Mouse (Mus musculus) MEL (cell line): ENCODE measurements around the gene Amz2. TPM values are rescaled to one million over a fixed set of nuclear protein-coding genes. Genes with fewer than 3 reads are reported as not detected.

Experiments used
- DNase-seq: peaks from one replicate; pipeline ENCODE4 v3.0.0; 2011; ENCODE audit warnings: low read depth, low spot score
- H3K27ac ChIP-seq: 2 replicates; pipeline ENCODE4 v1.5.1; 2012; ENCODE audit warnings: low read depth, mild to moderate bottlenecking, control low read depth, low read length, moderate library complexity; ENCODE audit not compliant: control insufficient read depth
- H3K27me3 ChIP-seq, 2 experiments: fragments of 150-350 bp in 1 of 2; sonication (generic) in 1 of 2; 2 replicates each; pipeline ENCODE4 v1.6.1; 2012; ENCODE audit warnings: low read length in 2 of 2, mild to moderate bottlenecking in 2 of 2, improper control_type of control experiment in 1 of 2, moderate library complexity in 1 of 2; ENCODE audit not compliant: insufficient read depth in 2 of 2, control insufficient read depth in 1 of 2
- H3K36me3 ChIP-seq, 2 experiments: 2 replicates each; pipeline ENCODE4 v1.6.1; 2012 to 2014; ENCODE audit warnings: low read length in 2 of 2, improper control_type of control experiment in 1 of 2, inconsistent platforms in 1 of 2, mild to moderate bottlenecking in 1 of 2; ENCODE audit not compliant: insufficient read depth in 2 of 2, control insufficient read depth in 1 of 2
- H3K4me1 ChIP-seq, 2 experiments: fragments of 150-350 bp in 1 of 2; sonication (generic) in 1 of 2; 2 replicates each; pipeline ENCODE4 v1.6.1; 2012; ENCODE audit warnings: low read length in 2 of 2, improper control_type of control experiment in 1 of 2, mild to moderate bottlenecking in 1 of 2; ENCODE audit not compliant: insufficient read depth in 2 of 2, control insufficient read depth in 1 of 2
- H3K4me3 ChIP-seq, 2 experiments: fragments of 150-350 bp in 1 of 2; sonication (generic) in 1 of 2; 2 replicates each; pipeline ENCODE4 v1.5.1; 2012; ENCODE audit warnings: low read depth in 2 of 2, low read length in 2 of 2, mild to moderate bottlenecking in 2 of 2, moderate library complexity in 2 of 2, control low read depth in 1 of 2, improper control_type of control experiment in 1 of 2; ENCODE audit not compliant: control insufficient read depth in 1 of 2, insufficient read depth in 1 of 2
- H3K79me2 ChIP-seq: 2 replicates; pipeline ENCODE4 v1.6.1; 2012; ENCODE audit warnings: mild to moderate bottlenecking, low read length, moderate library complexity; ENCODE audit not compliant: control insufficient read depth, poor library complexity, insufficient read depth
- H3K9ac ChIP-seq: 2 replicates; pipeline ENCODE4 v1.6.1; 2012; ENCODE audit warnings: low read depth, mild to moderate bottlenecking, control low read depth, low read length, moderate library complexity; ENCODE audit not compliant: control insufficient read depth, poor library complexity, severe bottlenecking
- H3K9me3 ChIP-seq: fragments of 150-350 bp; sonication (generic); replicated peaks from 2 replicates; pipeline ENCODE4 v1.6.1; 2012; ENCODE audit warnings: mild to moderate bottlenecking, low read length, improper control_type of control experiment, moderate library complexity; ENCODE audit not compliant: insufficient read depth
- E2F4 ChIP-seq: IDR thresholded peaks from 2 replicates; pipeline ENCODE4 v1.6.1; 2011; ENCODE audit warnings: low read depth, low read length, improper control_type of control experiment, borderline replicate concordance
- EP300 ChIP-seq, 2 experiments: IDR thresholded peaks; 2 replicates each; pipeline ENCODE4 v1.6.1; 2011; ENCODE audit warnings: improper control_type of control experiment in 2 of 2, low read length in 2 of 2, low read depth in 1 of 2, mild to moderate bottlenecking in 1 of 2
- ETS1 ChIP-seq: IDR thresholded peaks from 2 replicates; pipeline ENCODE4 v1.6.1; 2012; ENCODE audit warnings: low read depth, mild to moderate bottlenecking, inconsistent platforms, low read length, improper control_type of control experiment, moderate library complexity
- GABPA ChIP-seq: IDR thresholded peaks from 2 replicates; pipeline ENCODE4 v1.6.1; 2012; ENCODE audit warnings: low read depth, mild to moderate bottlenecking, inconsistent platforms, low read length, improper control_type of control experiment, moderate library complexity
- GATA1 ChIP-seq: IDR thresholded peaks from 2 replicates; pipeline ENCODE4 v1.6.1; 2011; ENCODE audit warnings: low read depth, low read length, improper control_type of control experiment
- HCFC1 ChIP-seq: IDR thresholded peaks from 2 replicates; pipeline ENCODE4 v1.6.1; 2012; ENCODE audit warnings: low read depth, mild to moderate bottlenecking, inconsistent platforms, low read length, improper control_type of control experiment, moderate library complexity
- JUND ChIP-seq: IDR thresholded peaks from 2 replicates; pipeline ENCODE4 v1.6.1; 2011; ENCODE audit warnings: low read depth, mild to moderate bottlenecking, improper control_type of control experiment, low read length
- KAT2A ChIP-seq: conservative IDR thresholded peaks from 2 replicates; pipeline ENCODE4 v1.6.1; 2012; ENCODE audit warnings: low read depth, low read length, improper control_type of control experiment, inconsistent platforms
- MAX ChIP-seq: IDR thresholded peaks from 2 replicates; pipeline ENCODE4 v1.6.1; 2011; ENCODE audit warnings: low read length, improper control_type of control experiment
- MAZ ChIP-seq: IDR thresholded peaks from 2 replicates; pipeline ENCODE4 v1.6.1; 2012; ENCODE audit warnings: low read depth, mild to moderate bottlenecking, inconsistent platforms, low read length, improper control_type of control experiment
- MEF2A ChIP-seq: IDR thresholded peaks from 2 replicates; pipeline ENCODE4 v1.6.1; 2014; ENCODE audit warnings: low read depth, mild to moderate bottlenecking, inconsistent platforms, low read length, improper control_type of control experiment; ENCODE audit not compliant: poor library complexity, insufficient replicate concordance, severe bottlenecking; ENCODE audit errors: extremely low read depth
- MXI1 ChIP-seq: IDR thresholded peaks from 2 replicates; pipeline ENCODE4 v1.6.1; 2011; ENCODE audit warnings: mild to moderate bottlenecking, low read depth, low read length, improper control_type of control experiment
- MYB ChIP-seq: IDR thresholded peaks from 2 replicates; pipeline ENCODE4 v1.6.1; 2011; ENCODE audit warnings: mild to moderate bottlenecking, low read depth, low read length, improper control_type of control experiment
- MYC ChIP-seq: IDR thresholded peaks from 2 replicates; pipeline ENCODE4 v1.6.1; 2011; ENCODE audit warnings: low read depth, mild to moderate bottlenecking, low read length, improper control_type of control experiment, moderate library complexity
- NRF1 ChIP-seq: IDR thresholded peaks from 2 replicates; pipeline ENCODE4 v1.6.1; 2014; ENCODE audit warnings: low read depth, mild to moderate bottlenecking, inconsistent platforms, low read length, improper control_type of control experiment, moderate library complexity; ENCODE audit not compliant: poor library complexity, insufficient read depth, severe bottlenecking
- POLR2AphosphoS5 ChIP-seq: IDR thresholded peaks from 2 replicates; pipeline ENCODE4 v1.6.1; 2012; ENCODE audit warnings: low read depth, borderline replicate concordance, mild to moderate bottlenecking, inconsistent platforms, low read length, moderate library complexity, mixed read lengths
- RAD21 ChIP-seq: IDR thresholded peaks from 2 replicates; pipeline ENCODE4 v1.6.1; 2011; ENCODE audit warnings: mild to moderate bottlenecking, low read depth, low read length, improper control_type of control experiment
- SIN3A ChIP-seq: IDR thresholded peaks from 2 replicates; pipeline ENCODE4 v1.6.1; 2012; ENCODE audit warnings: low read length, improper control_type of control experiment, inconsistent platforms
- SMC3 ChIP-seq: IDR thresholded peaks from 2 replicates; pipeline ENCODE4 v1.6.1; 2011; ENCODE audit warnings: low read depth, low read length, improper control_type of control experiment
- TBP ChIP-seq: IDR thresholded peaks from 2 replicates; pipeline ENCODE4 v1.8.0; 2011; ENCODE audit warnings: low read depth, low read length, improper control_type of control experiment
- TCF12 ChIP-seq: IDR thresholded peaks from 2 replicates; pipeline ENCODE4 v1.6.1; 2014; ENCODE audit warnings: low read depth, mild to moderate bottlenecking, inconsistent platforms, low read length, improper control_type of control experiment, moderate library complexity
- UBTF ChIP-seq: IDR thresholded peaks from 2 replicates; pipeline ENCODE4 v1.6.1; 2012; ENCODE audit warnings: low read depth, mild to moderate bottlenecking, inconsistent platforms, low read length, improper control_type of control experiment, moderate library complexity, borderline replicate concordance; ENCODE audit not compliant: insufficient read depth
- USF1 ChIP-seq: IDR thresholded peaks from 2 replicates; pipeline ENCODE4 v1.6.1; 2014; ENCODE audit warnings: low read depth, mild to moderate bottlenecking, inconsistent platforms, low read length, improper control_type of control experiment, moderate library complexity
- ZC3H11A ChIP-seq: IDR thresholded peaks from 2 replicates; pipeline ENCODE4 v1.6.1; 2012; ENCODE audit warnings: low read depth, mild to moderate bottlenecking, inconsistent platforms, low read length, improper control_type of control experiment
- ZMIZ1 ChIP-seq: IDR thresholded peaks from 2 replicates; pipeline ENCODE4 v1.6.1; 2012; ENCODE audit warnings: low read depth, mild to moderate bottlenecking, inconsistent platforms, low read length, improper control_type of control experiment, moderate library complexity
- ZNF384 ChIP-seq: IDR thresholded peaks from 2 replicates; pipeline ENCODE4 v1.6.1; 2012; ENCODE audit warnings: low read depth, mild to moderate bottlenecking, inconsistent platforms, low read length, improper control_type of control experiment
- polyA plus RNA-seq, 2 experiments: library from polyadenylated mRNA; stranded (reverse) in 1 of 2; unstranded in 1 of 2; fragments of >175 nt in 1 of 2; fragments of >200 nt in 1 of 2; gene quantifications; 2 replicates each; pipeline versions ENCODE4 v1.2.1 to v1.2.4; 2012; ENCODE audit warnings: low replicate concordance in 2 of 2, low read depth in 1 of 2; ENCODE audit not compliant: insufficient read length in 2 of 2, insufficient read depth in 1 of 2, missing spikeins in 1 of 2
- total RNA-seq: library from RNA; depleted of rRNA; stranded (reverse); fragments of 300-350 nt; gene quantifications from 2 replicates; pipeline ENCODE4 v1.2.3, GENCODE M21; 2012

Amz2 gene
- total and polyA plus RNA-seq, 3 experiments: 40.2 to 1,743 (median 47.1) TPM

DNA sequence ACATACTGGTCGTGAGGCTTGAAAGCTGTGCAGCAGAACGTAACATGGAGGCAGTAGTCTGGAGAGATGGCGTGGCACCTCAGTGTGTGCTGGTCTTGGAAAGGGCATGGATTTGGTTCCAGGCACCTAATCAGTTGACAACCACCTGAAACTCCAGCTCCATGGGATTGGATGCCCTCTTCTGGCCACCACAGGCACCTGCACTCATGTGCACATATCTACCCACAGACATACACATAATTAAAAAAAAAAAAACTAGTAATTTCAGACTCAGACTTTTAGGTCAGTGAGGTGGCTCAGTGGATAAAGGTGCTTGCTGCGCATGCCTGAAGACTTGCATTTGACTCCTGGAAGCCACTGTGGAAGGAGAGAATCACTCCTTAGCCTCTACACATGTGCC lies 3.5 kb upstream of the Amz2 start (continued):
- TF ChIP-seq EP300 (IDR thresholded peaks at IDR 0.05; ENCODE audit: low read depth in 1 of 2, low read length in 2 of 2): no peak
- TF ChIP-seq GABPA: no peak
- no peak for TF ChIP-seq MXI1
- TF ChIP-seq ZNF384: peak; percentile 78
- peak; percentile 28 for TF ChIP-seq SMC3
- TF ChIP-seq TBP: no peak
- TF ChIP-seq MEF2A: no peak
- TF ChIP-seq MAX: no peak
- TF ChIP-seq ETS1: no peak
- no peak for TF ChIP-seq MYB
- TF ChIP-seq E2F4: no peak
- no peak for TF ChIP-seq MYC
- no peak for TF ChIP-seq UBTF

DNA sequence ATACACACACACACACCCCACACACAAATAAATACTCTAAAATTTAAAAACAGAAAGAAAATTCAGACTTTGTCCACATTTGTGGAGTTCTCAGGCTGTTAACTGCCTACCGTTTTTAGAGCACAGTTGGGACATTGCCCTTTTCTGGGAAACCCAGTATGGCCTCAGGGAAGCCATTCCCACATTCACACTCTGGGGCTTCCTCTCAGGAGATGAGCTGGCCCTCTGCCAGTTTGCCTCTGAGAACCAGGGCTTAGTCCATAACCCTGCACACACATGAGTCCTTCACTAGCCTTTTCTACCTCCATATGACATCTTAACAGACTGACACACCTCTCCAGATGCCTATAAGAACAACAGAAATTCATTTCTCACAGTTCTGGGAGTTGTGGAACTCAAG lies 2.5 kb upstream of the Amz2 start:
- TF ChIP-seq ZMIZ1: no peak
- TF ChIP-seq MEF2A: no peak
- TF ChIP-seq TBP: no peak
- no peak for TF ChIP-seq KAT2A
- no peak for TF ChIP-seq GATA1
- no peak for TF ChIP-seq TCF12
- TF ChIP-seq MYC: no peak
- TF ChIP-seq SMC3: no peak
- TF ChIP-seq MAZ: no peak
- TF ChIP-seq JUND: no peak
- TF ChIP-seq USF1: no peak
- Histone ChIP-seq H3K9ac (no peak overlapping the region), H3K36me3 (peaks cover 2 to 10% of the 10 kb centered on the region in 2 experiments; a peak in 3 of 4 replicates), H3K79me2 (peaks cover 5% of the 10 kb centered on the region; the same call in 1 of the 2 replicates), H3K27me3 (no peaks in the 10 kb centered on the region), H3K27ac (no peak overlapping the region), H3K4me1 (peaks cover 8 to 18% of the 10 kb centered on the region in 2 experiments), H3K9me3 (no peaks in the 10 kb centered on the region), H3K4me3 (no peak overlapping the region)
- no peak for DNase-seq

DNA sequence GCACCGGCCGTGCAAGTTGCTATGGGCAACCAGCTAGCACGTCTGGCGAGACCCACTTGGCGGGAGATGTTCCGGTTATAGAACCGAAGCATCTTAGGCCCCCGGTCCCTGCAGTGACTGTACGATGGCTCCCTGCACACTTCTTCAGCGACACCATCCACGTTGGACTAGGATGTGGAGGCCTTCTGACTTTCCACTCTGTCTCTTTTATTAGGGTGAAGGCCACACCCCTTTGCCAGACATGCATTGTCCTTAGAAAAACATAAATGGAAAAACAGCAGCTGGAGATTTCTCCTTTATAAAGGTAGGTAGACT lies 483 bp downstream of the Amz2 start:
- Histone ChIP-seq H3K4me3 (peak overlapping the region; percentile 82 to 89), H3K4me1 (peaks cover 4 to 11% of the 10 kb centered on the region in 2 experiments), H3K27ac (peak overlapping the region; percentile 84), H3K79me2 (peaks cover 5% of the 10 kb centered on the region; the same call in 1 of the 2 replicates), H3K9me3 (no peaks in the 10 kb centered on the region), H3K9ac (peak overlapping the region; percentile 72), H3K27me3 (no peaks in the 10 kb centered on the region), H3K36me3 (peaks cover 6 to 10% of the 10 kb centered on the region in 2 experiments)
- DNase-seq: no peak
- TF ChIP-seq MXI1 (peak; percentile 53), NRF1 (no peak), HCFC1 (no peak), GATA1 (no peak), SIN3A (peak; percentile 81; the same call in 1 of the 2 replicates), MEF2A (no peak), RAD21 (no peak), ETS1 (no peak), USF1 (no peak), KAT2A (no peak), ZNF384 (no peak), MAZ (no peak), POLR2AphosphoS5 (no peak), ZC3H11A (no peak)
- TF ChIP-seq, all 39 proteins: peak for 2
